Mouse (Mus musculus) activated CD4-positive, CD25-positive, alpha-beta regulatory T cell (primary cell): Measurements from ENCODE around the gene Zfp61. TPM values are rescaled to one million over a fixed set of nuclear protein-coding genes. Genes with fewer than 3 reads are reported as not detected.

Experiments
- polyA plus RNA-seq, 2 experiments: library from polyadenylated mRNA; unstranded; fragments of 100-300 nt; shearing (Covaris generic); gene quantifications; one replicate each; pipeline ENCODE4 v1.2.1; 2017

The Zfp61 gene
- 10 to 100 TPM; 12.4 to 17.5 TPM for polyA plus RNA-seq

GRCm38 (mm10) chr7:24300771-24301282 is at the start of gene Zfp61:
Gene Zfp61 (minus strand): TSS chr7:24301232.

GRCm38 (mm10) chr7:24348896-24349295 is 47.9 kb upstream of the Zfp61 start, which contains the start of gene Lypd5:
Gene Lypd5 (plus strand): TSS chr7:24349196.

GRCm38 (mm10) chr7:24333304-24333986 is 32.4 kb upstream of the Zfp61 start, which contains the start of gene Tescl:
Gene Tescl (minus strand): TSS chr7:24333936.

GRCm38 (mm10) chr7:24316567-24317092 is 15.6 kb upstream of the Zfp61 start, which contains the start of gene Zfp94:
Gene Zfp94 (minus strand): TSS chr7:24316666.

DNA sequence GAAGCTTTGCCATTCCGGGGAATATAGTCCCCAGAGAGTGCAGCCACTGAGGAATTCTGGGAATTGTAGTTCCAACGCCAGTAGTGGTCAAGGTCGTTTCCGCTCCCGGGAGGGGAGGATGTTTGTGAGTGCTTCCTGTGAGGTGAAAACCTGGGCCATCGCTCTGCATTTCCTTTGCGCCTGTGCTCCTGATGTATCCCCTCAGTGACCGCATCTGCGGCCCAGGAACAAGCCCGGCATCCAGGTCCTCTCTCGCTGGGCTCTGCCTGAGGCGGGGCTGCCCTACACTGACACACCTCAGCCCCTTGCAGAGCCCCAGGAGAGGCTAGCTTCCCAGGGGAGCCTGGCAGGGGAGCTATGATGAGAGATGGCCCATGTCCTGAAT is 30.8 kb downstream of the Zfp61 start, which contains the start of gene Zfp93:
Zfp93 (plus strand) TSS at position 133 of the 385 bp plus-strand sequence.

DNA sequence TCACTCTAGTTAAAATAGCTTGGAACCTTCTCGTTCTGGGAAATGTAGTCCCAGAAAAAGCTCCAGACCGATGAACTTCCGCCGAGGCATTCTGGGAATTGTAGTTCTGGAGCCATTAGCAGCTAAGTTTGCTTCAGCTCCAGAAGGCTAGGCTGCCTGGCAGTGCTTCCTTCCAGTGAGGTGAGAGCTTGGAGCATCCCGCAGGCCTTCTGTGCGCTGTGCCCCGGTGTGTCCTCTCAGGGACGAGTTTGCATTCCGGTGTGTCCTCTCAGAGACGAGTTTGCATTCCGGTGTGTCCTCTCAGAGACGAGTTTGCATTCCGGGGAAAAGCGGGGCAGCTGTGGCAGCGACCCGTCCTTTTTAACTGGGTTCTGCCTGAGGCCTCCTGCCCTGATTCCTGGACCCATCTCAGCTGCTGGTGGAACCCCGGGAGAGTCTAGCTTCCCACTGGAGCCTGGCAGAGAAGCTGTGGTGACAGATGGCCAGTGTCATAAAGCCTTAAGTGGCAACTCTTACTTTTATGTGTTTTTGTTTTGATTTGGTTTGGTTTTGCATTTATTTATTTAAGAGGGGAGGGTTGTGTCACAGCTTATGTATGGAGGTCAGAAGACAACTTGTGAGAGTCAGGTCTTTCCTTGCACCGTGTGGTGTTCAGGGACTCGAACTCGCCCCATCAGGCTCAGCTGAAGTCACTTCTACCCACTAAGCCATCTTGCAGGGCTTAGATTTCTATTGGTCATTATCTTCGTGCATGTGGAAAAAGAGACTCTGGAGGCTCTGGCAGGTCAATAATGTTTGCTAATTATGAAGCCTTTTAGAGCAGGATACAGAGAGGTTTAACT is 46.2 kb downstream of the Zfp61 start, which contains the start of gene Zfp108:
Zfp108 (plus strand) TSS at position 162 of the 842 bp plus-strand sequence.

Other genes starting within 250 kb of the Zfp61 start
- gene Vmn1r183, start 248.0 kb downstream of the Zfp61 start, polyA plus RNA-seq: under 1 TPM in 1 of 2 experiments, not detected in 1; 0.06 TPM
- gene Zfp180, start 219.3 kb downstream of the Zfp61 start, polyA plus RNA-seq: 10 to 100 TPM; 19.4 to 25.0 TPM
- gene Zfp112, start 188.9 kb downstream of the Zfp61 start, polyA plus RNA-seq: 1 to 10 TPM; 1.2 to 2.3 TPM
- 10 to 100 TPM; 13.6 to 17.9 TPM for gene Zfp235, start 167.1 kb downstream of the Zfp61 start, polyA plus RNA-seq
- gene Zfp114, start 126.2 kb downstream of the Zfp61 start, polyA plus RNA-seq: under 1 TPM; 0.47 to 0.77 TPM
- gene Zfp111, start 89.8 kb downstream of the Zfp61 start, polyA plus RNA-seq: 1 to 10 TPM in 1 of 2 experiments, under 1 TPM in 1; 0.30 to 1.6 TPM
- 1 to 10 TPM; 2.6 TPM for gene Zfp109, start 63.7 kb downstream of the Zfp61 start, polyA plus RNA-seq
- under 1 TPM in 1 of 2 experiments, not detected in 1; 0.64 TPM for gene Zfp108, start 46.4 kb downstream of the Zfp61 start, polyA plus RNA-seq
- gene Zfp93, start 30.8 kb downstream of the Zfp61 start, polyA plus RNA-seq: 1 to 10 TPM in 1 of 2 experiments, under 1 TPM in 1; 0.38 to 4.9 TPM
- 10 to 100 TPM in 1 of 2 experiments, 1 to 10 TPM in 1; 6.6 to 10.0 TPM for gene Zfp94, start 15.4 kb upstream of the Zfp61 start, polyA plus RNA-seq
- gene Tescl, start 32.7 kb upstream of the Zfp61 start, polyA plus RNA-seq: not detected
- gene Lypd5, start 48.0 kb upstream of the Zfp61 start, polyA plus RNA-seq: not detected
- 100 to 1,000 TPM; 272 to 290 TPM for gene Kcnn4, start 69.0 kb upstream of the Zfp61 start, polyA plus RNA-seq
- 10 to 100 TPM; 48.9 to 57.5 TPM for gene Smg9, start 98.4 kb upstream of the Zfp61 start, polyA plus RNA-seq
- under 1 TPM in 1 of 2 experiments, not detected in 1; 0.10 TPM for gene Irgc1, start 151.1 kb upstream of the Zfp61 start, polyA plus RNA-seq
- 1 to 10 TPM in 1 of 2 experiments, under 1 TPM in 1; 0.31 to 3.7 TPM for gene Plaur, start 161.3 kb upstream of the Zfp61 start, polyA plus RNA-seq
- gene Cadm4, start 180.8 kb upstream of the Zfp61 start, polyA plus RNA-seq: under 1 TPM in 1 of 2 experiments, not detected in 1; 0.25 TPM
- 1 to 10 TPM; 1.3 to 2.3 TPM for gene Zfp428, start 205.8 kb upstream of the Zfp61 start, polyA plus RNA-seq
- under 1 TPM in 1 of 2 experiments, not detected in 1; 0.17 TPM for gene AC161166.1, start 211.2 kb upstream of the Zfp61 start, polyA plus RNA-seq
- 1 to 10 TPM; 1.8 to 3.9 TPM for gene Irgq, start 229.5 kb upstream of the Zfp61 start, polyA plus RNA-seq
- gene Pinlyp, start 244.9 kb upstream of the Zfp61 start, polyA plus RNA-seq: not detected
- gene Xrcc1, start 245.1 kb upstream of the Zfp61 start, polyA plus RNA-seq: 10 to 100 TPM; 46.1 to 52.3 TPM